Mouse (Mus musculus) ES-E14 (cell line): ENCODE results near the gene Dnajb2. TPM values are rescaled to one million over a fixed set of nuclear protein-coding genes. Genes with fewer than 3 reads are reported as not detected.

Experiments used
- DNase-seq: peaks from one replicate; pipeline ENCODE4 v3.0.0-alpha.2; 2013; ENCODE audit warnings: low read depth, low spot score
- H3K27ac ChIP-seq: 2 replicates; pipeline ENCODE4 v1.5.1; 2012; ENCODE audit warnings: low read depth, mild to moderate bottlenecking, low read length, moderate library complexity, mixed read lengths; ENCODE audit not compliant: poor library complexity, insufficient read depth, severe bottlenecking
- H3K36me3 ChIP-seq: 2 replicates; pipeline ENCODE4 v1.6.1; 2012; ENCODE audit warnings: mild to moderate bottlenecking, low read length, moderate library complexity, mixed read lengths; ENCODE audit not compliant: control insufficient read depth, poor library complexity, insufficient read depth, severe bottlenecking
- H3K4me1 ChIP-seq, 2 experiments: fragments of 150-350 bp in 1 of 2; sonication (generic) in 1 of 2; 2 replicates each; pipeline ENCODE4 v1.6.1; 2012; ENCODE audit warnings: low read length in 2 of 2, mild to moderate bottlenecking in 1 of 2, mixed read lengths in 1 of 2; ENCODE audit not compliant: control insufficient read depth in 2 of 2, insufficient read depth in 2 of 2, poor library complexity in 1 of 2
- H3K4me3 ChIP-seq, 2 experiments: fragments of 150-350 bp in 1 of 2; sonication (generic) in 1 of 2; 2 replicates each; pipeline ENCODE4 v1.5.1; 2012; ENCODE audit warnings: low read length in 2 of 2, low read depth in 1 of 2, mild to moderate bottlenecking in 1 of 2, mixed read lengths in 1 of 2; ENCODE audit not compliant: insufficient read depth in 1 of 2, poor library complexity in 1 of 2, severe bottlenecking in 1 of 2
- H3K9ac ChIP-seq: 2 replicates; pipeline ENCODE4 v1.6.1; 2012; ENCODE audit warnings: low read depth, mild to moderate bottlenecking, low read length, mixed read lengths; ENCODE audit not compliant: poor library complexity, insufficient read depth, severe bottlenecking
- H3K9me3 ChIP-seq: fragments of 150-350 bp; sonication (generic); 2 replicates; pipeline ENCODE4 v1.6.1; 2012; ENCODE audit warnings: low read depth, mild to moderate bottlenecking, low read length; ENCODE audit not compliant: control insufficient read depth, insufficient read depth
- CHD2 ChIP-seq: IDR thresholded peaks from 2 replicates; pipeline ENCODE4 v1.6.1; 2014; ENCODE audit warnings: mild to moderate bottlenecking, low read depth, low read length, inconsistent platforms
- HCFC1 ChIP-seq: IDR thresholded peaks from 2 replicates; pipeline ENCODE4 v1.6.1; 2012; ENCODE audit warnings: low read length, inconsistent platforms, borderline replicate concordance; ENCODE audit not compliant: insufficient read depth
- MAFK ChIP-seq: IDR thresholded peaks from 2 replicates; pipeline ENCODE4 v1.6.1; 2014; ENCODE audit warnings: mild to moderate bottlenecking, low read depth, low read length, inconsistent platforms; ENCODE audit not compliant: insufficient read depth
- ZC3H11A ChIP-seq: IDR thresholded peaks from 2 replicates; pipeline ENCODE4 v1.6.1; 2012; ENCODE audit warnings: low read depth, mild to moderate bottlenecking, inconsistent platforms, low read length, borderline replicate concordance
- ZNF384 ChIP-seq: IDR thresholded peaks from 2 replicates; pipeline ENCODE4 v1.6.1; 2012; ENCODE audit warnings: low read depth, low read length, inconsistent platforms
- in situ Hi-C, 2 experiments: fragments of 600-800 bp; cut with MboI; formaldehyde crosslinking; loops; one replicate each; pipeline ENCODE4 v1.15.1; 2025; ENCODE audit warnings: low sequenced_read_pairs in 2 of 2, inconsistent platforms in 1 of 2; ENCODE audit not compliant: unreplicated experiment in 2 of 2
- total RNA-seq: library from RNA; depleted of rRNA; stranded (reverse); fragments of 300-350 nt; gene quantifications from 2 replicates; pipeline ENCODE4 v1.2.3, GENCODE M21; 2012

Gene Dnajb2
- total RNA-seq, 1 experiment: 15.8 TPM

GRCm38 (mm10) chr1:75244836-75245235 is 8.6 kb downstream of the Dnajb2 start:
- in situ Hi-C loops: no loop called here
- Histone ChIP-seq H3K9ac (no peak overlapping the region), H3K4me1 (peaks cover 0 to 23% of the 10 kb centered on the region in 2 experiments; a peak in 2 of 4 replicates), H3K36me3 (peaks cover 9% of the 10 kb centered on the region), H3K9me3 (no peaks in the 10 kb centered on the region), H3K4me3 (no peak overlapping the region), H3K27ac (no peak overlapping the region)
- TF ChIP-seq ZNF384: no peak
- TF ChIP-seq MAFK: 0 out of 2 replicates have a peak, but pooled peaks have one; percentile 14
- TF ChIP-seq HCFC1: peak; percentile 97
- peak; percentile 81 for DNase-seq

- in situ Hi-C loops: no loop called here
- Histone ChIP-seq H3K4me3 (no peak overlapping the region), H3K9ac (no peak overlapping the region), H3K36me3 (peaks cover 2% of the 10 kb centered on the region; the same call in 1 of the 2 replicates), H3K27ac (no peak overlapping the region), H3K9me3 (no peaks in the 10 kb centered on the region), H3K4me1 (peaks cover 4 to 35% of the 10 kb centered on the region in 2 experiments; a peak in 3 of 4 replicates)
- TF ChIP-seq ZC3H11A (no peak), CHD2 (no peak), MAFK (no peak), HCFC1 (no peak), ZNF384 (no peak)
- no peak for DNase-seq
Measured at GRCm38 (mm10) chr1:75247071-75247930, 11.1 kb downstream of the Dnajb2 start.

- Histone ChIP-seq H3K9me3 (no peaks in the 10 kb centered on the region), H3K36me3 (no peaks in the 10 kb centered on the region; the same call in 1 of the 2 replicates), H3K9ac (no peak overlapping the region), H3K4me3 (no peak overlapping the region), H3K4me1 (peaks cover 4 to 42% of the 10 kb centered on the region in 2 experiments; a peak in 3 of 4 replicates), H3K27ac (no peak overlapping the region)
- TF ChIP-seq ZNF384: no peak
- TF ChIP-seq ZC3H11A: no peak
- no peak for TF ChIP-seq MAFK
- TF ChIP-seq CHD2: no peak
- no peak for TF ChIP-seq HCFC1
- in situ Hi-C loops: no loop called here
- DNase-seq: no peak
Measured at GRCm38 (mm10) chr1:75248041-75248772, 12.0 kb downstream of the Dnajb2 start.

- H3K4me3 ChIP-seq: no peak overlapping the region
- H3K9ac ChIP-seq: no peak overlapping the region
- TF ChIP-seq HCFC1 (no peak), CHD2 (no peak), ZC3H11A (no peak), MAFK (no peak), ZNF384 (no peak; the same call in 1 of the 2 replicates)
- no peaks in the 10 kb centered on the region for H3K36me3 ChIP-seq
- no peaks in the 10 kb centered on the region for H3K9me3 ChIP-seq
- DNase-seq: no peak
- in situ Hi-C loops: no loop called here
- H3K4me1 ChIP-seq: peaks cover 4 to 38% of the 10 kb centered on the region in 2 experiments; a peak in 3 of 4 replicates
- no peak overlapping the region for H3K27ac ChIP-seq
Measured at GRCm38 (mm10) chr1:75250498-75250897, 14.3 kb downstream of the Dnajb2 start.
